Mouse (Mus musculus): Measurements from ENCODE around the gene Taf9. TPM values are rescaled to one million over a fixed set of nuclear protein-coding genes. Genes with fewer than 3 reads are reported as not detected.

Gene Taf9
- total RNA-seq, 2 experiments from 2014 or later: 23.9 to 34.0 TPM

DNA sequence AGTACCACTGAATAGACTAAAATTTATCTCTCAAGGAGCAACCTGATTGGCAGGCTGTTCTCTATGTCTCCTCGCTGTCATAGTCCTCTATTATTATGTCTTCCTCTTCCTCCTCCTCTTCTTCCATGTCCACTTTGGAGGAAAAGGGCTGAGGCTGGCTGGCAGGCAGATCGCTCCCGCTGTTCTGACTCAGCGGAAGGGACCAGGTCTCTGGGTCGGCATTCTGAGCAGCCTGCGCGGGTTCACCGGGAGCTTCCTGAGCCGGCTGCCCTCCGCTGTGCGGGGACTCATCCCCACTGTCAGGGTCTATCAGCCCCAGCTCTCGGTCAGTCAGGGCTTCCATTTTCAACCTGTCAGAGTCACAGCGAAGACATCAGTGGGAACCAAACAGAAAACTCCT, 33.8 kb upstream of the Taf9 start:
- no peak for TF ChIP-seq CTCF (IDR thresholded peaks at IDR 0.05)
- intact Hi-C loops (cut with DNase I): loop anchor here (10.0 kb wide), 1 partner anchor 503 kb away; no protein-coding TSS in a partner anchor
- Histone ChIP-seq H3K4me3 (no peak overlapping the region), H3K27ac (no peak overlapping the region)
- no peak for DNase-seq (ENCODE audit: extremely low spot score in 1 of 2, low spot score in 2 of 2)

DNA sequence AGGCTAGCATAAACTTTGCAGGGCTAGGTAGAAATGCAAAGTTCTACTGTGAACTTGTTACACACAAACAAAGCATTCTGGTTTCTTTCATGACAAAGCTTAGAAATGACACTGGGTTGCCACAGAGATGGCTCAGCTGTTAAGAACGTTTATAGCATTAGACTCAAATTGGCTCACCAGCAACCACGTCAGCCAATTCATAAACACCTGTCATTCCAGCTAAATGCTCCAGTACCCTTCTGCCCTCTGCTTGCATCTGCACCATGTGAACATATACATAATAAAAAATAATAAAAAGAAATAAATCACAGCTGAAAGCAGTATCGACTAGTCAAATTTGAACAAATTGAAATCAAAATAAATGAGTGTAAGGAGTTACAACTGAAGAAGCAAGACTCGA, 29.1 kb upstream of the Taf9 start:
- DNase-seq (ENCODE audit: extremely low spot score in 1 of 2, low spot score in 2 of 2): no peak
- H3K27ac ChIP-seq: no peak overlapping the region
- no peak overlapping the region for H3K4me3 ChIP-seq
- TF ChIP-seq CTCF (IDR thresholded peaks at IDR 0.05): no peak
- intact Hi-C loops (cut with DNase I): loop anchor here (10.0 kb wide), 1 partner anchor 193 kb away; no protein-coding TSS in a partner anchor

DNA sequence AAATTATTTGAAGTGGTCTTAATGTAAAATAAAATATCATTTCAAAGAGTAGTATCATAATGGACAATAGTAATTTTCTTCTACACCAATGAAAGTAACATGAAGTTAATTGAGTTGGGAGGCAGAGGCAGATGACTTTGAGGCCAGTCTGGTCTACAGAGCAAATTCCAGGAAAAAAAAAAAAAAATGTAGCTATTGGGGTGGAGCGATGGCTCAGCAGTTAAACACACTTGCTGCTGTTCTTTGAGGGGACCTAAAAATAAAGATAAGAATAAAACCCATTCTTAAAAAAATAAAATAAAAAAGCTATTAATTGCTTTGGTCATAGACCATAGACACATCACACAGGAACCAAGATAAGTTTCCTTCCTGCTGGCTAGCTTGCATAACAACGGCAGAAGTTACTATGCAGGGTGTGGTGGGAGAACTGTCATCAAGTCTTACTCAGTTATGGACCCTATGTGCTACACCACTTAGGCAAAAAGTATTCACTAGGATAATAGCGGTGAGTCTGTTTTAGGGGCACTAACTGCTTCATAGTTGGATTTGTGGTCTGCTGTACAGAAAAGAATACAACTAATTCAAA, 17.2 kb upstream of the Taf9 start:
- DNase-seq (ENCODE audit: extremely low spot score in 1 of 2, low spot score in 2 of 2): no peak
- no peak overlapping the region for H3K27ac ChIP-seq
- intact Hi-C loops (cut with DNase I): no loop called here
- no peak for TF ChIP-seq CTCF (IDR thresholded peaks at IDR 0.05)
- no peak overlapping the region for H3K4me3 ChIP-seq

GRCm38 (mm10) chr13:100642471-100643209, 8.7 kb upstream of the Taf9 start:
- no peak overlapping the region for H3K27ac ChIP-seq
- no peak for TF ChIP-seq CTCF (IDR thresholded peaks at IDR 0.05)
- intact Hi-C loops (cut with DNase I): no loop called here
- no peak overlapping the region for H3K4me3 ChIP-seq
- no peak for DNase-seq (ENCODE audit: extremely low spot score in 1 of 2, low spot score in 2 of 2)

DNA sequence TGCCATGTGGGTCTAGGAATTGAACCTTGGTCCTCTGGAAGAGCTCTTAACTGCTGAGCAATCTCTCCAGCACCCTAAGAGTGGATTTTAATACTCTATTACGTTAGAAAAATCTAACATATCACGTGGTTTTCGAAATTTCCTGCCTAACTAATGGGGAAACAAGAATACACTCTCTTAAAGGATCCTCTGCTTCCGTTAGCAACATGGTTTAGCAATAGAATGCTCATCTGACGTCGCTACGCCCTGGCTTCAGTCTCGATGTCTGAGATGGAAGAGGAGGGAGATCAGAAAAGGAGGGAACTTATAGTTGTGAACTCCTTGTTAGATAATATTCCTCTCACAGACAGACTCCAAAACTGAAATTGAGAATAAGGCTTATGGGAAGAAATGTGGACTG, 3.2 kb upstream of the Taf9 start:
- TF ChIP-seq CTCF (IDR thresholded peaks at IDR 0.05): no peak
- H3K4me3 ChIP-seq: no peak overlapping the region
- no peak overlapping the region for H3K27ac ChIP-seq
- intact Hi-C loops (cut with DNase I): no loop called here
- no peak for DNase-seq (ENCODE audit: extremely low spot score in 1 of 2, low spot score in 2 of 2)

DNA sequence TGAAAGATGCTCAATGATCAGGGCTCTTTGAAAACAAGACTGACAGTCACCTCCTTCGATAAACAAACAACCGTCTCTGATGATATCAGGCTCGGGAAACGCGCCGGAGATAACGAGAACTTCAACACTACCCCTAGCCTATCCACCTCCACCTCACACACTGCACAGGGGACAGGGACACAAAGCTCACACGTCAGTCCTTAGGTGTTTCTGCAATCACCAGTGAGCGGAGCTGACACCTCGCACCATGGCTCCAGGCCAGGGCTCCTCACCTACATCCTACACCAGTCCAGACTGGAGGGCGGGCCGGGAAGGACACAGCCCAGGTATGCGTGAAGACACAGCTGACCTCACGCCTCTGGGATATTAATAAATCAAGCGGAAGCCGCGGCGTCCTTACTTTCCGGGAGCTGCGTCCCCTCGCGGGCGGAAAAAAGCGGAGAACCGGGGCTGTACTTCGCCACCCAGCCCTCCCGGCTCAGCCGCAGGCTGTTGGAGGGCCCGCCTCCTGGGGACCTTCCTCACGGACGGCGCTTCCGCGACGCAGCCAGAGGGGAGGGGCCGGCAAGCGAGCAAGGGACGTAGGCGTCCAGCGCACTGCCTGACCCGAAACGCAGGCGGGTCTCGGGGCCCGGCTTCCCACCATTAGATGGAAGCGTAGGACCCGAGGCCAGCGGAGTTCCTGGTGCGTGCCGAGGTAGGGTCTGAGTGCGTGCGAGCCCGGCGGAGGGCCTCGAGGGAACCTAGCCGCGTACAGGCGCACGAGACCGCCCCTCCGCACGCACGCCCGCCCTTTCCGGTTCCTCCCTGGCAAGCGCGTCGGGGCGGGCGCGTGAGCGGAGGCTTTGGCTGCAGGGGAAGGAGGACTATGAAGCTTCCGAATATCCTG, 585 bp upstream of the Taf9 start, which contains the start of the genes Ak6 and Rad17:
Ak6 (plus strand) TSS at position 430 of the 889 bp plus-strand sequence.
Rad17 (minus strand) TSS at position 502 of the 889 bp plus-strand sequence.
- Histone ChIP-seq H3K27ac (peak within 1 kb of the TSS; percentile 100), H3K4me3 (peak within 1 kb of the TSS; percentile 93)
- peak; percentile 2 for TF ChIP-seq CTCF (IDR thresholded peaks at IDR 0.05)
- peak; percentile 94 to 98 for DNase-seq (ENCODE audit: extremely low spot score in 1 of 2, low spot score in 2 of 2)
- intact Hi-C loops (cut with DNase I): loop anchor here (2.0 to 5.0 kb wide), 2 partner anchors 82 to 548 kb away; partner anchors contain the start of gene Cdk7

DNA sequence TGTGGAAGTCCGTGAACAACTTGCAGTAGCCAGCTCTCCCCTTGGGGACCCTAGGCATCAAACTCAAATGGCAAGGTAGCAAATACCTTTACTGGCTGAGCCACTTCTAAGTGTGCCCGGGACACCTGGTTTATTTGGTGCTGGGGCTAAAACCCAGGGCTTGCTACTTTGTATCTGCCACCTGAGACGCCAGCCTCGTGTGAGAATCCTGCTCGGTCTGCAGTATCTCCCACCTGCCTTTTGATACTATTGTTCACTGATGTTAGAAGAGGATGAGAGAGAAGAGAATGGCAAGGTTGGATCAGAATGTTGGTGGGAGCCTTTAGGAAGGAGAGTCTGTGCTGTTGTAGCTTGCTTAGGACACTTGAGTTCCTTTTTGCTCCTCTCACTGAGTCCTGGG, 6.7 kb downstream of the Taf9 start:
- no peak for DNase-seq (ENCODE audit: extremely low spot score in 1 of 2, low spot score in 2 of 2)
- H3K27ac ChIP-seq: no peak overlapping the region
- TF ChIP-seq CTCF (IDR thresholded peaks at IDR 0.05): no peak
- intact Hi-C loops (cut with DNase I): no loop called here
- H3K4me3 ChIP-seq: no peak overlapping the region

DNA sequence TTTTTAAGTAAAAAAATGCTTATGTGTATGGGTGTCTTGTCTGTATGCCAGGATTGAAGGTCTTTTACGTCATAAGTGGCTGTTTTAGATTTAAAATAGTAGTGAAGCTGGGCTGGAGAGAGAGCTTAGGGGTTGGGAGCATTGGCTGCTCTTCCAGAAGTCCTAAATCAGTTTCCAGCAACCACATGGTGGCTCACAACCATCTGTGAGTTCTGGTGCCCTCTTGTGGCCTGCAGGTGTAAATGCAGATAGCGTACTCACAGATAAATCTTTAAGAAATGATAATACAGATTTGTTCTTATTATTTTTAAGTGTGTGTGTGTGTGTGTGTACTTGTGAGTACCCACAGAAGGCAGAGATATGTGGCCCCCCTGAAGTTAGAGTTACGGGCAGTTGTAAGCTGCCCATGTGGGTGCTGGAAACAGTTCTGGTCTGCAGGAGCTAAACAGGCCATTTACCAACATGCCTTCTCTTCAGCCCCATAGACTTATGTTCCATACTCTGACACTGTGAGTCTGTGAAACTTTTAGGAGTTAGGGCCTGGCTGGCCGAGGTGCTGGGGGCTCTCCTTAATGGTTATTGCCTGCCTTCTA, 8.6 kb downstream of the Taf9 start:
- DNase-seq (ENCODE audit: extremely low spot score in 1 of 2, low spot score in 2 of 2): peak in 1 of 2 experiments; percentile 43
- H3K4me3 ChIP-seq: no peak overlapping the region
- peak; percentile 84 for TF ChIP-seq CTCF (IDR thresholded peaks at IDR 0.05)
- intact Hi-C loops (cut with DNase I): no loop called here
- H3K27ac ChIP-seq: no peak overlapping the region

GRCm38 (mm10) chr13:100669291-100670022, 18.1 kb downstream of the Taf9 start, which contains the start of gene Ccdc125:
TSS of gene Ccdc125 (plus strand) at chr13:100669717.
- Histone ChIP-seq H3K27ac (no peak within 1 kb of the TSS), H3K4me3 (peak within 1 kb of the TSS; percentile 40)
- intact Hi-C loops (cut with DNase I): no loop called here
- TF ChIP-seq CTCF (IDR thresholded peaks at IDR 0.05): no peak
- DNase-seq (ENCODE audit: extremely low spot score in 1 of 2, low spot score in 2 of 2): no peak

DNA sequence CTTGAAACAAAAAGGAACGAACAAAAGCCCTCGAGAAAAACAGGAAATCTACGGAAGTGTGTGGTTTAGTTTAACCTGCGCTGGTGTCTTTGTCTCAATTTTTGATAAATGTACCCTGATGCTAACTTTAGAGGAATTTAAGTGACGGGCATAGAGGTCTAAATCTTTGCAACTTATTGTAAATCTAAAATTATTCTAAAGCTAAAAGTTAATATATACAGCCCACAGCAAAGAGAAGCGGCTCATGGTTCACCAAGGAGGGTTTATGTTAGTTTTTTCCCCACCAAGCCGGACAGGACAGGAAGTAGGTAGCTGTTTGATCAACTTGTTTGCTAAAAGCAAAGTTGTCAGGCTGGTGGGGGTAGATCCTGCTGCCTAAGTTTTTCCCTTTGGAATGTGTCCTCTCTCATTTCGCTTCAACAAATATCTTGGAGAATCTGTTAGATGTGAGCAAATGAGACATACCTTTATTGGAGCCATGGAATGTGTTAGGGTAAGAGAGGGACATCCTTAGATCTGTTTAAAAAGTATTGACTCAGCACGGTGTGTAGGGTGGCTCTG, 18.9 kb downstream of the Taf9 start:
- DNase-seq (ENCODE audit: extremely low spot score in 1 of 2, low spot score in 2 of 2): no peak
- TF ChIP-seq CTCF (IDR thresholded peaks at IDR 0.05): no peak
- intact Hi-C loops (cut with DNase I): no loop called here
- no peak overlapping the region for H3K27ac ChIP-seq
- peak overlapping the region; percentile 40 for H3K4me3 ChIP-seq
